Mouse (Mus musculus) cerebellum, adult 2 months (tissue): ENCODE measurements at regions not wholly inside any gene's neighbourhood (a gene's known extent, or its start where the extent isn't known, plus 50 kb on each side); places are given as distances from the start of the nearest gene placed in this dataset.

Source experiments
- DNase-seq, 2 experiments: peaks; one replicate each; pipeline ENCODE4 v3.0.0; 2021
- H3K27ac ChIP-seq: fragments of 200-500 bp; 2 replicates; pipeline ENCODE4 v1.5.1; 2012; ENCODE audit warnings: low read length, control low read depth, inconsistent platforms; ENCODE audit not compliant: insufficient read depth
- H3K27me3 ChIP-seq: fragments of 200-500 bp; 2 replicates; pipeline ENCODE4 v1.6.1; 2012; ENCODE audit warnings: inconsistent platforms, mild to moderate bottlenecking, low read length, moderate library complexity; ENCODE audit not compliant: control insufficient read depth, insufficient read depth
- H3K4me1 ChIP-seq: fragments of 200-500 bp; 2 replicates; pipeline ENCODE4 v1.6.1; 2011; ENCODE audit warnings: low read length; ENCODE audit not compliant: control insufficient read depth, insufficient read depth
- H3K4me3 ChIP-seq: fragments of 200-500 bp; replicated peaks from 2 replicates; pipeline ENCODE3; 2011; ENCODE audit warnings: mild to moderate bottlenecking, low read depth, low read length, control low read depth; ENCODE audit not compliant: insufficient read depth
- CTCF ChIP-seq: fragments of 200-500 bp; IDR thresholded peaks from 2 replicates; pipeline ENCODE4 v1.5.1; 2011; ENCODE audit warnings: low read depth, mild to moderate bottlenecking, control low read depth, low read length, moderate library complexity, borderline replicate concordance; ENCODE audit not compliant: insufficient read depth
- POLR2A ChIP-seq: fragments of 200-500 bp; IDR thresholded peaks from 2 replicates; pipeline ENCODE4 v1.6.1; 2011; ENCODE audit warnings: low read length, control low read depth, borderline replicate concordance; ENCODE audit not compliant: insufficient read depth
- WGBS: fragments of 180-500 bp; shearing (Covaris S2); methylation state at CpG from one replicate; pipeline ENCODE4 v1.1.7; 2018; 5-methylcytosine and 5-hydroxymethylcytosine counted together

- no peak for TF ChIP-seq POLR2A
- TF ChIP-seq CTCF = no peak
- H3K4me3 ChIP-seq = no peak overlapping the region
- WGBS = 51% methylated on average over 6 of the region's 6 CpGs
- no peak overlapping the region for H3K27ac ChIP-seq
- no peaks in the 10 kb centered on the region for H3K4me1 ChIP-seq
- no peaks in the 10 kb centered on the region for H3K27me3 ChIP-seq
- DNase-seq = no peak
Measured at GRCm38 (mm10) chr14:80157002-80157401, 173.1 kb downstream of the Olfm4 start.

DNA sequence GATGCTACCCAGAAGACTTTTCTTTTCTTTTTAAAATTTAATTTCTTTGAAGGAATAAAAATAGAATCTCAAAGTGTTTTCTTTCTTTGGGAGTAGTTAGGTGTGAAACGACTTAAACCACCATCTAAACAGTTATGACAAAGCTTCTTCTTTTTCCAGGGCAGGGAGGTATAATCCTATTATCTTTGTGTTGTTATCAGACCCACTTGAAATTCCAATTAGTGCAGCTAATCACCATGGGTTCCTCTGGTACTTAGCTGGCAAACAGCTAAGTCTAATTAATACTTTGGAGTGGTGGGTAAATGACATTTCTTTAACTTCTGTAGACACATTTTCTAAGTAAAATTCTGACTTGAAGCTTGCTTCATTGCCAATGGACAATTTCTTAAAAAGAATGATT lies 185.3 kb downstream of the Olfm4 start:
- 49% methylated on average over 1 of the region's 1 CpGs for WGBS
- no peaks in the 10 kb centered on the region for H3K4me1 ChIP-seq
- no peak for TF ChIP-seq CTCF
- no peak for TF ChIP-seq POLR2A
- no peak overlapping the region for H3K4me3 ChIP-seq
- no peaks in the 10 kb centered on the region for H3K27me3 ChIP-seq
- DNase-seq = no peak
- no peak overlapping the region for H3K27ac ChIP-seq

DNA sequence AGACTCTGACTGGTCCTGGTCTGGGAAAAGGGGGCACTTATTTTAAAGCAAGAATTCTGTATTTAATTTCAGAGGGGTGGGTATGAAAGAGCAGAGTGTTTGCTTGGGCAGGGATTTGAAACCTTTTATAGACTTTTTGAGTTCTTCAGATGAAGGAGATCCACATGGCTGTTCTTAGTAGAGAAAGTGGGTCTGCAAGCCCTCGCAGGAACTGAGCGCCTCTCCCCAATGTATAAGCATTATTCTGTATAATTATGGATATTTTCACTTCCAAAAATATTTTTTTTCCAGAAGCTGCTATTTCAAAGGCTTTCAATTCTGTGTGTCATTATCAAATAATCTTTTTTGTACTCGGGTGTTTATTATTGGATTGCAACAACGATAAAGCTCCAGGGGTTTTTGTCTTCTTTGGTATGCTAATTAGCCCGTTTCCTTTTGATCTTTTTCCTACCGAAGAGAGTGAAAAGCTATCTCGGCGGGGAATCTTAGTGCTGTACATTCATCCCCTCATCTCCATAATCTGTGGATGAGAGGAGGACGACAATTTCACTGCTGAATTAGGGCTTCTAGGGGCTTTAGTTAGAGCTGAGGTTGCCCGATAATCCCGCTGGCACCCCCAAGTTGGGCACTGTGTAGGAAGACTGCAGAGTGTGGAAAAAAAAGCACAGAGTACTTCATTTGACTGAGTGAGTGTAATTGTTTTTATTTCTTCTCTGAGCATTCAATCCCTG lies 186.7 kb downstream of the Olfm4 start:
- H3K27ac ChIP-seq = no peak overlapping the region
- TF ChIP-seq CTCF (no peak), POLR2A (no peak)
- no peaks in the 10 kb centered on the region for H3K27me3 ChIP-seq
- no peaks in the 10 kb centered on the region for H3K4me1 ChIP-seq
- H3K4me3 ChIP-seq = no peak overlapping the region
- DNase-seq = no peak
- 34% methylated on average over 11 of the region's 11 CpGs for WGBS

DNA sequence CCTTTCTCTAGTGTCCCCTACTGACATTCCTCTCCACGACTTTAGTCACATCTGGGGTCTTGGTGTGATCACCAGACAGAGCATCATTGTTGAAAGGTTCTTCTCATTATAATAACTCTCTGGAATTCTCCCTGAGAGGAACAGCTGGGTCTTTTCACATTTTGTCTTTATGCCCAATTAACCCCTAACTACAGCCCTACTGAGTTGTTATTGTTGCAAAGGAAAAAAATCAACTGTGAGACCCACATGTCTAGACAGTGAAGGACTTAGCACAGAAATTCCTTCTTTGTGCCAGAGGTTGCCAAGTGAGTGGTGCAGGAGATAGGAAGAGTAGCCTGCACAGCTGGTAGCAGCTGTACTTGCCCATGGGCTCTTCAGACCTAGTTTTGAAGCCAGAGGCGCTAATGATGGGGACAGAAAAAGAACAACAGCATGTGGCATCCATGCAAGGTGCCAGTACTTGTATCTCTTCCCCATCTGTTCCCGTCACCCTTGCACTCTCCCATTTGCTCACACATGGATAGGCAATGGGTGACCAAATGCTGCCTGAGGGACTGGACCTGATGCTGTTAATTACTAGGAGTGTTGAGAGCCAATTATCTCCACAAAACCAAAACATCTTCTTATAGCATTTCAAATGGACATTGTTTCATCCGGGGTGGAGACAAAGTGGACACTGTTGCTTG lies 189.1 kb downstream of the Olfm4 start:
- H3K27ac ChIP-seq = no peak overlapping the region
- TF ChIP-seq CTCF (no peak), POLR2A (no peak)
- no peaks in the 10 kb centered on the region for H3K4me1 ChIP-seq
- no peak overlapping the region for H3K4me3 ChIP-seq
- WGBS = 19% methylated on average over 4 of the region's 4 CpGs
- no peaks in the 10 kb centered on the region for H3K27me3 ChIP-seq
- DNase-seq = no peak

DNA sequence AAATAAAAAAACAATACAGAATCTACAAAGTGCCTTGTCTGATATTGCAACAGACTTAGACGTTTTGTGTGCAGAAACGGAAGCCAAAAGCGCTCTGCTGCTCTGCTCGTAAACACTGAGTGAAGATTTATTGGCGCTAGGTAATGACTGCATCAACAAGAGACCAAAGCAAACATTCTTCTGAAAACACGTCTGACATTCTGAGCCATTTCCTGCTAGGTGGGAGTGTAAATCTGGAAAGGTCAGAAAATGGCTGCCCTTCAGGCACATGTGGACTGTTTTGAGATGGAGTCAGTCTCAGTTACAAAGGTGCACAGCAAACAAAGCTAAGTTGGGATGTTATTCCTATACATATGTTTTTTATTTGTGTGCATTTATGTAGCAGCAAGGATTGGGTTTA lies 192.6 kb downstream of the Olfm4 start:
- 83% methylated on average over 6 of the region's 6 CpGs for WGBS
- Histone ChIP-seq H3K27ac (no peak overlapping the region), H3K4me1 (no peaks in the 10 kb centered on the region), H3K4me3 (no peak overlapping the region), H3K27me3 (no peaks in the 10 kb centered on the region)
- TF ChIP-seq CTCF (no peak), POLR2A (no peak)
- DNase-seq = no peak

- H3K27ac ChIP-seq = no peak overlapping the region
- DNase-seq = no peak
- no peaks in the 10 kb centered on the region for H3K27me3 ChIP-seq
- no peaks in the 10 kb centered on the region for H3K4me1 ChIP-seq
- 50% methylated on average over 2 of the region's 2 CpGs for WGBS
- H3K4me3 ChIP-seq = no peak overlapping the region
- TF ChIP-seq CTCF (no peak), POLR2A (no peak)
Measured at GRCm38 (mm10) chr14:80195041-80195440, 211.2 kb downstream of the Olfm4 start.

GRCm38 (mm10) chr14:80212916-80213315 lies 229.0 kb downstream of the Olfm4 start:
- H3K27ac ChIP-seq = no peak overlapping the region
- WGBS = 33% methylated on average over 2 of the region's 2 CpGs
- H3K4me1 ChIP-seq = no peaks in the 10 kb centered on the region
- no peak for DNase-seq
- no peaks in the 10 kb centered on the region for H3K27me3 ChIP-seq
- TF ChIP-seq POLR2A = no peak
- peak; percentile 5; the same call in 1 of the 2 replicates for TF ChIP-seq CTCF
- no peak overlapping the region for H3K4me3 ChIP-seq

DNA sequence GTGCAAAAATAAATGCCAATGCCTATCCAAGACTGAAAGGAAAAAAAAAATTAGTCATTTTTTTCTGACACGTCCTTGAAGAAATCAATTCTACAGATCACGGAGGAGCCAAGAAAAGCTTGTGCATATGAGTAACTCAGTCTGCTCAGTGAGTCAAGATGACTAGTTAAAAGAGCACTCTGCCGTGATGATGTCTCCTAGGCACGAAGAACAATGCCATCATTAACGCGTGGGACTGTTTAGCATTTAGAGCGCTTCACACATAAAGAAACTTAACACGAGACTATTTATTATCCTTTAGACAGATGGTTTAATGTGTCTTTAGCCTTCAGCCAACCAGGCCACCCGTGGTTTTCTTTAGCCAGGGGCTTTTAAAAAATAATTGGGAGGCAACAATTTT lies 229.8 kb downstream of the Olfm4 start:
- no peak for TF ChIP-seq POLR2A
- no peak for TF ChIP-seq CTCF
- no peak for DNase-seq
- H3K4me3 ChIP-seq = no peak overlapping the region
- H3K4me1 ChIP-seq = no peaks in the 10 kb centered on the region
- 58% methylated on average over 9 of the region's 9 CpGs for WGBS
- no peaks in the 10 kb centered on the region for H3K27me3 ChIP-seq
- H3K27ac ChIP-seq = no peak overlapping the region
